Mouse (Mus musculus): ENCODE measurements around the gene Zfp971.
"Not testable (repeated sequence)": the region's sequence is repeated elsewhere in the genome, so short reads cannot be mapped to it uniquely, and the experiment has no call there.

Zfp971 gene

DNA sequence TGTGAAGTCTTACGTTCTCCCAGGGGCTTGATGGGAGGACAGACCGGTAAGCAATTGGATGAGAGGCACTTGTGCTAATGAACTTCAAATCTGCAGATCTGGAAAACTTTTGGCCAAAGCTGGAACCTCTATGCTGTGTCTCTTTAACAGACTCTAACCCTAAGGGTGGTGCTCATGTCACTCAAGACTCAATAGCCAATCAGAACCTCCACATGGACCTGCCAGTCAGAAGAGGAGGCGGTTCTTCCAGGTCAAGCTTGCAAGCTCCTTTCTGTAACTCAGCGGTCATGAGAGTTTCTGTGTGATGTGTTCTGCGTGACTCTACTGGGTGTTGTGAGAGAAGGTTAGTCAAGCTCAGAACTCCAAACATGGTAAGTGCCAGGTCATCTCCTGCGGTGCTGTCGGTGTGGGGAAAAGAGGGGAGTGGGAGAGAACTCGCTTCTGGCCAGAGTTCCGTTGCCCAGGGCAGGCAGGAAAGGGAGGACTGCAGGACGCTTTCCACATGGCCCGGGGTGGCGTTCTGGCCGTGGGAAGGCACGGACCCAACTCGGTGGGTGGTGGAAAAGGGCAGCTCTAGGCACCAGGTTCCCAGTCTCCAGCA lies at the start of gene Zfp971:
Zfp971 (plus strand) TSS at position 274 of the 601 bp plus-strand sequence.
- DNase-seq (ENCODE audit: low read depth, low spot score) = peak; percentile 61

DNA sequence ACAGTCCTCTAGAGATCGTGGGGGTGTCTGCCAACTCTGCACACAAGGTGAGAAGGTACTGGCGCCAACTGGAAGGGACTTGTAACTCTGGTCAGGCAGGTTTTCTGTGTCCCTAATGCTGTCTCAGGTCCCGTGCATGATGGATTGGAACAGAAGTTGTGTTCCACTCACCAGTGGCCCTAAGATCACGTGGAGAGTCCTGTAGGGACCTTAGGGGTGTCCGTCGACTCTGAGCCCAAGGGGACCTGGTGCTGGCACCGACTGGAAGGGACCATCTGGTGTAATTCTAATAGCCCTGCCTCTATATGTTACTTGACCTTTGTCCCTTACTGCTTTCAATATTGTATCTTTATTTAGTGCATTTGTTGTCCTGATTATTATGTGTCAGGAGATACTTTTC lies 48.3 kb upstream of the Zfp971 start:
- not testable (repeated sequence) for DNase-seq (ENCODE audit: low read depth, low spot score)

- not testable (repeated sequence) for DNase-seq (ENCODE audit: low read depth, low spot score)
Measured at GRCm38 (mm10) chr2:178019486-178019885, 3.6 kb upstream of the Zfp971 start.

DNA sequence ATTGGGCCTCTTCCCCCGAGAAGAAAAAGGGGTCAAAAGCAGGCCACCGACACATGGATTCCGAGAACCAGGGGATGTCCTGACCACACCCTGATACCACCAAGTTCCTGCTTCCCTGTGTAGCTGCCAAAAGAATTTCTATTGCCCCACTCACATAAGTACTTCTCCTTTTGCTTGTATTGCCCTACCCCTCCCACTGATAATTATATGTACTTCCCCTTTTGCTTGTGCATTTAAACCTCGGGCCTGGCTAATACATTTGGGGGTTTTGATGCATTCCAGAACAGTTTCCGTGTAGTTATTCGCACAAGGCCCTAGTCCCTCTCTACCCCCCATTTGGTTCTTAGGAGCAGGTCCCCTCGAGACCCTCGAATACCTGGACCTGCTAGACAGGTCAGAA lies 2.3 kb upstream of the Zfp971 start:
- not testable (repeated sequence) for DNase-seq (ENCODE audit: low read depth, low spot score)

DNA sequence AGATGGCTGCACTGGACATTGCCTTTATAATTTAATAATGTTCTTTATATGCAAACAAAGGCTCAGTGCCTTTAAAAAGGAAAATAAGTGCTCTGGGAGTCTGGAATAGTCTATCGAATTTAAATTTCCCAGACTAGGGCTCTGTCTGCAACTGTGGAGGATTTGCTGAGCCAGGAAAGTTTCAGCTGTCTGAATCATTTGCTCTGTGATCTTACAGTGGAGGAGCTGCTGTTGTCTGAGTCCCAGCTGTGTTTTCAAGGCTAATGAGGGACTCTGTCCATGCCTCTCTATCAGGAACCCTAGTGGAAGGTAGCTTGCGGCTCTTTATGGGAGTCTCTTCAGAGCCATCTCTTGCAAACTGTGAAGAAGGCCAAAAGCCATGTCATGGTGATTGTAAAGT lies 777 bp downstream of the Zfp971 start:
- not testable (repeated sequence) for DNase-seq (ENCODE audit: low read depth, low spot score)

DNA sequence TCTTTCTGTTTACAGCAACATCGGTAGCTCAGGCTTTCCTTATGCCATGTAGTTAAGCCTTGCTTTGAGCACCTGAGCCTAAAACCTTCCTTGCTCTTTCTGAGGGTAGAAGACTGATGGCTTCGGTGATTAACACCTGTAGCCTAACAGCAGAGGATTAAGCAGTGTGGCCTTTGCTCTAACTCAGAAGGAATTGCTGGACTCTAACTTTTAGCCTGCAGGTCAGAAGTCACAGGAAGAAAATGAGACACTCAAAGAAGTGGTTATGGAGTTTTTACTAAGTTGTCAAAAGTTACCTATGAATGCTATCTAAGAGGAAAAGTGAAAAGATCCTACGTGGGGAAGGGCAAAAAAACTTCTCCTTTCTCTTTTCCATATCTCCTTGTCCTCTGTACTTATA lies 4.5 kb downstream of the Zfp971 start:
- DNase-seq (ENCODE audit: low read depth, low spot score) = not testable (repeated sequence)

GRCm38 (mm10) chr2:178058195-178058594 lies 35.1 kb downstream of the Zfp971 start:
- peak; percentile 68 for DNase-seq (ENCODE audit: low read depth, low spot score)

- DNase-seq (ENCODE audit: low read depth, low spot score) = not testable (repeated sequence)
Measured at GRCm38 (mm10) chr2:178078166-178078717, 55.2 kb downstream of the Zfp971 start, which contains the start of gene Zfp931. Zfp931 (minus strand) TSS chr2:178078476.
